Mouse (Mus musculus) spleen, adult 18-20 months (tissue): ENCODE measurements around the gene H2afv.
A peak's percentile ranks its signal among the peaks of the same experiment; 100 is the strongest.

Experiments
- DNase-seq, 2 experiments: peaks; one replicate each; pipeline ENCODE4 v3.0.0; 2022; ENCODE audit warnings: mixed read lengths in 2 of 2

H2afv gene

GRCm38 (mm10) chr11:6444077-6444853 is at the start of gene H2afv:
H2afv (minus strand) TSS chr11:6444443.
- DNase-seq: peak; percentile 97 to 98

- peak; percentile 36 to 62 for DNase-seq
Observed at GRCm38 (mm10) chr11:6489691-6490503, 45.7 kb upstream of the H2afv start.

GRCm38 (mm10) chr11:6489257-6489656 is 45.0 kb upstream of the H2afv start:
- no peak for DNase-seq

- DNase-seq: no peak
Observed at GRCm38 (mm10) chr11:6488041-6488684, 43.9 kb upstream of the H2afv start.

- no peak for DNase-seq
Observed at GRCm38 (mm10) chr11:6487496-6487895, 43.3 kb upstream of the H2afv start.

- no peak for DNase-seq
Observed at GRCm38 (mm10) chr11:6486916-6487315, 42.7 kb upstream of the H2afv start.

- no peak for DNase-seq
Observed at GRCm38 (mm10) chr11:6484244-6484959, 40.2 kb upstream of the H2afv start.

- DNase-seq: no peak
Observed at GRCm38 (mm10) chr11:6483103-6483502, 38.9 kb upstream of the H2afv start.

- DNase-seq: no peak
Observed at GRCm38 (mm10) chr11:6481669-6482185, 37.5 kb upstream of the H2afv start.

GRCm38 (mm10) chr11:6480681-6481405 is 36.6 kb upstream of the H2afv start:
- DNase-seq: no peak

GRCm38 (mm10) chr11:6480191-6480590 is 35.9 kb upstream of the H2afv start:
- no peak for DNase-seq

- DNase-seq: no peak
Observed at GRCm38 (mm10) chr11:6479231-6479630, 35.0 kb upstream of the H2afv start.

- DNase-seq: no peak
Observed at GRCm38 (mm10) chr11:6477350-6477749, 33.1 kb upstream of the H2afv start.

- DNase-seq: no peak
Observed at GRCm38 (mm10) chr11:6476876-6477275, 32.6 kb upstream of the H2afv start.

- peak; percentile 86 to 95 for DNase-seq
Observed at GRCm38 (mm10) chr11:6475867-6476484, 31.7 kb upstream of the H2afv start, which contains the start of gene Purb. Purb (minus strand) TSS chr11:6475917.

- DNase-seq: peak; percentile 52 to 65
Observed at GRCm38 (mm10) chr11:6474874-6475731, 30.9 kb upstream of the H2afv start.

- no peak for DNase-seq
Observed at GRCm38 (mm10) chr11:6474381-6474780, 30.1 kb upstream of the H2afv start.

- DNase-seq: no peak
Observed at GRCm38 (mm10) chr11:6472076-6472475, 27.8 kb upstream of the H2afv start.

GRCm38 (mm10) chr11:6471493-6471892 is 27.2 kb upstream of the H2afv start:
- no peak for DNase-seq

- no peak for DNase-seq
Observed at GRCm38 (mm10) chr11:6471054-6471453, 26.8 kb upstream of the H2afv start.
